Mouse (Mus musculus): ENCODE data around the gene Bbs2.
"Not testable (repeated sequence)": the region's sequence is repeated elsewhere in the genome, so short reads cannot be mapped to it uniquely, and the experiment has no call there.

Gene Bbs2

DNA sequence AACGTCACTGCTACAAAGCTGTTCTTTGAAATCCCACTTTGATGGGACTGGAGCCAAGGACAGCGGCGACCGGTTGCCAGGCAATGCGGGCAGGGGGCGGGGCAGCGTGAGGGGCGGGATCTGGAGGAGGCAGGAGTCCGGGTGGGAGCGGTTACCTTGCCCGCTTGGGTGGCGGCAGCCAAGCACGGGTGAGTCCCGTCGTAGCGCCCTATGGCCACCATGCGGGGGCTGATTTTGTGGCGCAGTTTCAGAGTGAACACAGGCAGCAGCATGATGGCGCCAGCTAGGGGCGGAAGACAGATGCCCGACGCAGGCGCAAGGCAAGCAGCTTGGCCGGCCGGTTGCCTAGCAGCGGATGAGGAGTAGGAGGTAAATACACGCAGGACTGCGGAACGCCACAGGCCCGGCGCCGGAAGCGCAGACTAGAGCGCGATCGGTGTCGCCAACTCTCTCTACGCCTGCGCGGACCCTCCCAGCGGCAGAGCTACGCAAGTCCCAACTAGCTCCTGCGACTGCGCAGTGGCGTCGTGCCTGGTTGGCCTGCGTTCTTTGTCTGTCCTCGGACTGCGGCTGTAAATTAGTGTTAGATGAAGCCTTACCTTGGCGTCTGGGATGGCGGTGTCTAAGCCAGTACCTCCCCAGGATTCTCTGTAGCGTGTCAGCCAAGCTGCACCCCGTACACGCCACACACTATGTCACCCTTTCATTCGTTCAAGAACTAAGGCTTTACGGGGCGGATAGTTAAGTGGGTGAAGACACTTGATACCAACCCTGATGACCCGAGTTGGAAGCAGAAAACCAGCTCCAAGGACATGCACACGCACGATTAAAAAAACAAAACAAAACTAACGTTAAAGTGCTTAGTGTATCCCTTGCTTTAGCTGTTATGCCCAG is at the start of gene Bbs2:
Bbs2 (minus strand) TSS at position 848 of the 894 bp plus-strand sequence.
- peak; percentile 96 for DNase-seq (ENCODE audit: extremely low read depth, low read depth)

- no peak for DNase-seq (ENCODE audit: extremely low read depth, low read depth)
These were observed 49.5 kb upstream of the Bbs2 start for GRCm38 (mm10) chr8:94148236-94148635.

DNA sequence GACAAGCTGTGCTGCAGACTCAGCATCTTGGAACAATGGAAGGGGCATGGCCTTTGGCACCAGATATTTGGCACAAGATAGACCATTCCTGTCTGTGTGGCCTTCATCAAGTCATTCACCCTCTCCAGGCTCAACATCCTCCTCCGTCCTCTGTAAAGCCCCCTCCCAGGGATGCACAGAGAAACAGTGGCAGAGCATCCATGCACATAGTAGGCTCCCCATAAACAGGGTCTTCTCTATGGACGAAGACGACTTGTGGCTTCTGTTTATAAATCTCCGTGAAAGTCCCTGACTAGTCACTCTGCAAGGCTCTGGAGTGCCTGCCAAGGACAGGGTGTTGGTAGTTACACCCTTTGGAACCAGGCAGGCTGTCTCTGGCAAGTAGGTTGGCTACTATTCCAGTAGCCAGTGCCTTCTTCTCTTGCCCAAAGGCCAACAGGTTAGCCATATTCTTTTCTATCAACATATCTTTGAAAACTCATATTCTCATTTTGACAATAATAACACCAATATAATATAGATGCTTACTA is 41.6 kb upstream of the Bbs2 start:
- no peak for DNase-seq (ENCODE audit: extremely low read depth, low read depth)

DNA sequence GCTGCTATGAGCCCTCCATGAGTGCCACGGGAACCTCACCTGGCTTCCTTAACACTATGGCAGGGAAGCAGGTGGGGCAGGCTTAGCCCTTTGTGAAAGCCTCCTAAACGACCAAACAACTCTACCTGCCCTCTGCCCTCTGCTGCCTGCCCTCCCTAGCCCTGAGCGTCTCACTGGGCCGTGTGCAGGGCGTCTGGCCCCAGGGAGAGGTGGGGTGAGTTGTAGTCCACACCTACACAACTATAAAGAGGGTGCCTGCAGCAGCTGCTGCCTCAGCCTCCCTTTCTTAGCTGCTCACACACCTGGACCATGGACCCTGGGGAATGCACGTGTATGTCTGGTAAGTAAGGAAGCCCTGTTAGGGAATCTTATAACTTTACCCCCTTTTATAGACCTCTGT is 38.2 kb upstream of the Bbs2 start, which contains the start of gene Mt4:
Mt4 (plus strand) TSS at position 265 of the 400 bp plus-strand sequence.
- no peak for DNase-seq (ENCODE audit: extremely low read depth, low read depth)

GRCm38 (mm10) chr8:94136192-94136591 is 37.5 kb upstream of the Bbs2 start:
- DNase-seq (ENCODE audit: extremely low read depth, low read depth) = no peak

- no peak for DNase-seq (ENCODE audit: extremely low read depth, low read depth)
These were observed 36.8 kb upstream of the Bbs2 start for GRCm38 (mm10) chr8:94135556-94135955.

- not testable (repeated sequence) for DNase-seq (ENCODE audit: extremely low read depth, low read depth)
These were observed 35.9 kb upstream of the Bbs2 start for GRCm38 (mm10) chr8:94134601-94135000.

GRCm38 (mm10) chr8:94132096-94132495 is 33.4 kb upstream of the Bbs2 start:
- no peak for DNase-seq (ENCODE audit: extremely low read depth, low read depth)

GRCm38 (mm10) chr8:94130126-94130525 is 31.4 kb upstream of the Bbs2 start:
- DNase-seq (ENCODE audit: extremely low read depth, low read depth) = no peak

DNA sequence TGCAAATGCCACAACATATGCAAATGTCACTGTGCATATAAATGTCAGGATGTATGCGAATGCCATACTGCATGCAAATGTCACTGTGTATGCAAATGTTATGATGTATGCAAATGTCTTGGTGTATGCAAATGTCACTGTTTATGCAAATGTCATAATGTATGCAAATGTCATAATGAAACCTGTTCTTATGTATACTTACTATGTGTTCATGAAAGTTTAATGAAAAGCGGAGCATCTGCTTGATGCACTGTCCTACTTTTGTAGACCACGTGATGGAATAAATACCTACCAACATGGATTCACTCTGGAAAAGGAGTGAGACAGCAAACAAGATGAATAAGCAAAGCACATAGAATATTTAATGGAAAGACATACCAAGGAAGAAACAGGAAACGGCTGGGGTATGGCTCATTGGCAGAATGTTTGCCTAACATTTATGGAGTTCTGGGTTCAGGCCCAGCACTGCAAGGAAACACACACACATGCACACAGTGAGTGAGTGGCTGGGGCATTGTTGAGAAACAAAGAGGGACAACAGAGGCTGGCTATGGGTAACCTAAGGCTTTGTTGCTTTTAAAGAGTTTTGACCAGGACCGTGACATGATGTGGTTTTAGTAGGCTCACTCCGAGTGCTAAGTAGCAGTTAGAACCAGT is 30.5 kb upstream of the Bbs2 start:
- no peak for DNase-seq (ENCODE audit: extremely low read depth, low read depth)

GRCm38 (mm10) chr8:94127711-94128110 is 29.0 kb upstream of the Bbs2 start:
- DNase-seq (ENCODE audit: extremely low read depth, low read depth) = no peak

DNA sequence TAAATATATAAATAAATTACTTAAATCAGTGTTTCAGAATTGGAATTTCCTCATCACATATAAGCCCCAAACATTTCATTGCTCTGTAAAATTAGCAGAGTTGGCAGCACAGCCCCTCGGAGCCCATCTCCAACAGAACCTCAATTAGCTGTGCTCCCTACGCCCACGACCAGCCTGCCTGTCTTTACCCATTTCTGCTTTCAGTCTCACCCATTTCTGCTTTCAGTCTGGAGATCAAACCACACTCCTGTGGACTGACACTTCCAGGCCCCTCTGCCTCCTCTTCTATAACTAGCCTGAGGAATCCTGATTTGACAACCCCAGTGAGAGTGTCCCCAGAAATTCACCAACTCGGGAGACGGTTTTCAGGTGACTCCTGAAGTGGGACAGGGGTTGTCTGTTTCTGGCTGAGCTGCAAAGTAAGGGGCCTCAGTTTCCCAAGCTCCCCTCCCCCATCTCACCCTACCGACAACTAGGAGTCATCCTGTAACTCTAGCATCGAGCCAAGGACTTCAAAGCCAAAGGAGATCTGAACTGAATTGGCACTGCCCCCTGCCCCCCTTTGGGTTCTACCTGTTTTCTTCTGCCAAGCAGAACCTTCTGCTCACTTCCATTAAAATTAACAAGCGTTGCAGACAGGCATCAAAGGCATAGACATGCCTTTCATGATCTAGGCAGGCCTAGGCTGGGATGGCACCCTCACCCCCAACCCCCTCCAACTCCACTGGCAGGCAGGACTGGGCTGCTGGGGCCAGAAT is 24.2 kb upstream of the Bbs2 start:
- no peak for DNase-seq (ENCODE audit: extremely low read depth, low read depth)

DNA sequence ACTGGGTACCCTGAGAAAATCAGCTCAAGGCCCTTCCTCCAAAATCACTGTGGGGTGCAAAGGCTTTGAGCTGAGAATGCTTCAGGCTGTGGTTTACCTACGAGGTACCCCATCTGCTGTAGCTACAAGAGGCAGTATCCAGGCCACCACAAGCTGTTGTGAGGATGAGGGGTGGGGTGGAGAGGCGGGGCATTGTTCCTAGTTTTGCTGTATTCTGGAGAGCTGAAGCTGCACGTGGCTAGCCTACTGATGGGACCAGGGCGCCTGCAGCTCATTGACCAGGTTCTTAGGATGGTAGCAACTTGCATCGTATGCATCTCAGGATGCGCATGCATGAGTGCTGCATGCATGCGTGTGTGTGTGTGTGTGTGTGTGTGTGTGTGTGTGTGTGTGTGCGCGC is 22.9 kb upstream of the Bbs2 start:
- no peak for DNase-seq (ENCODE audit: extremely low read depth, low read depth)

- peak; percentile 43 for DNase-seq (ENCODE audit: extremely low read depth, low read depth)
These were observed 20.2 kb upstream of the Bbs2 start for GRCm38 (mm10) chr8:94118776-94119430.

DNA sequence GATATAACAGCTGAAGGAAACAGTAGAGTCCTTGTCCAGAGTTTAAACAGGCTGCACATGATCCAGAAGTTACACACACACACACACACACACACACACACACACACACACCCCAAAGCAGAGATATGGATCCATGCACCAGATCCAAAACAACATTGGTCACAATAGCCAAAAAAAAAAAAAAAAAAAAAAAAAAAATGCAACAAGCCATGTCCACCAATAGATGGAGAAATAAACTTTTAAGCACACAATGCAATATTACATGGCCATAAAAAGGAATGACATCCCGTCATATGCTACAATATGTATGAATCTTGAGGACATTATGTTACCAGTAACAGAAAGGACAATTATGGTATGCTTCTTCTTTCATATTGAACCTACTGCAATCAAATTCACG is 15.2 kb upstream of the Bbs2 start:
- no peak for DNase-seq (ENCODE audit: extremely low read depth, low read depth)

GRCm38 (mm10) chr8:94113435-94113834 is 14.7 kb upstream of the Bbs2 start:
- DNase-seq (ENCODE audit: extremely low read depth, low read depth) = peak; percentile 11

GRCm38 (mm10) chr8:94110526-94111177 is 11.9 kb upstream of the Bbs2 start:
- no peak for DNase-seq (ENCODE audit: extremely low read depth, low read depth)

DNA sequence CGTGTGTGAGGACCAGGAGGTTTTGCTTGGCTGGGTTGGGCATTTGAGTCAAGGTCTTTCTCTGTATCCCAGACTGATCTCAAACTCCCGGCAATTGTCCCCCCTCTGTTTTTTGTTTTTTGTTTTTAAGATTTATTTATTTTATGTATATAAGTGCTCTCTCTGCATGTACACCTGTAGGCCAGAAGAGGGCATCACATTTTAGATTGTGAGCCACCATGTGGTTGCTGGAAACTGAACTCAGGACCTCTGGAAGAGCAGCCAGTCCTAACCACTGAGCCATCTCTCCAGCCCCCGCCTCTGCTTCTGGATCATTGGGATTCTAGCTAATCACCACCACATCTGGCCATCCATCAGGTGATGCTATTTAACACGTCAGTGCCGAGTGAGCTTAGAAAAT is 11.1 kb upstream of the Bbs2 start:
- no peak for DNase-seq (ENCODE audit: extremely low read depth, low read depth)

DNA sequence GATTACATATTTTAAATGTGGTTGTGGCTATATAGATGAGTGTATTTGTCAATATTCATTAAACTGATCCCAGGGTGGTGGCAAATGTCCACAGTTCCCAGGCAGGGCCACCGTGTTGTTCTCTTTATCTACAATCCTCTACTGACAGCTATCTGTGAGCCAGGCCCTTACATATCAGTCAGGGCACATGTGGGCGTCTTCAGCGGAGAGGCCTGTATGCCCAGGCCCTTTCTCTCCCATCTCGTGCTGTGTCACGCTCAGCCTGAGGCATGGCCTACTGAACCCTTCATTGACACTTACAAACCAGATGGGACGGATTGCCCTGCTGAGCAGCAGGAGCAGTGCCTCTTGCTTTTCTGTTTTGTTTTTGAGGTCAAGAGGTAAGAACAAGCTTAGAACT is 10.7 kb upstream of the Bbs2 start:
- DNase-seq (ENCODE audit: extremely low read depth, low read depth) = no peak

- DNase-seq (ENCODE audit: extremely low read depth, low read depth) = no peak
These were observed 9.1 kb upstream of the Bbs2 start for GRCm38 (mm10) chr8:94107871-94108270.

DNA sequence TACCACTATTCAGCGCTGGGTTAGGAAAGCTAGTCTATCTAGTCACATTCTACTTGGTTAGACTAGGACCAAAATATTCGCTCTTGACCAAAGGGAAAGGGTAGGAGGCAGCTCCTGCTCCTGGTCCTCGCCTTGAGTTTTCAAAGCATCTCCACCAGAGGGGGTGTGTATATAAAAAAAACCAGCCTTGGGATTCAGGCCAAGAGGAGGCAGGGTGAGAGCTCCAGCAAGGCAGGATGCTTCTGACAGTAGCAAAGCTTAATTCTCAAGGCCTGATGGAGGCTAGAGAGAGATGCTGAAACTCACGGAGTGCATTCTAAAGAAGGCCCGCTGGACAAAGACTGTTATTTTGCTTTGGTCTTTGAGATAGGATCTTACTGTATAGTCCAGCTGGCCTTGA is 5.4 kb upstream of the Bbs2 start:
- DNase-seq (ENCODE audit: extremely low read depth, low read depth) = no peak
